Mouse (Mus musculus): Measurements from ENCODE around the gene Pmp22. TPM values are rescaled to one million over a fixed set of nuclear protein-coding genes. Genes with fewer than 3 reads are reported as not detected.
A peak's percentile ranks its signal among the peaks of the same experiment; 100 is the strongest.

Gene Pmp22
- polyA plus RNA-seq, 1 experiment from 2014 or later: 185 TPM

DNA sequence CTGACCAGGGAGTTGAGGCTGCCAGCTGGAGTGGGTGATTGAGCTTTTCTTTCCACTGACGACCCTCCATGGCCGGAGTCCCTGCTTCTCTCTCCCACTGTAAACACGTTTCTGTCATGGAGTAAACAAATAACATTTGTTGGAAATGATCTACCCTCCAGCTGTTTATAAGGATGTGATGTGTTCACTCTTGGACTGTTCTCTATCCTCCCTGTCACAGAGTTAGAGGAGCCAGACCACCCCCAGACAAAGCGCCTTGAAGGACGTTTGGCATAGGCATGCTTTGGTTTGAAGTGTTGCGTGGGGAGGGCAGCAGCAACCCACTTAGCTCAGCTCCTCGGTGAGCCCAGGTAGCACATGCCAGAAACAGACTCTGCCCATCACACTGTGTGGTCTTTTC is 60.0 kb downstream of the Pmp22 start:
- Histone ChIP-seq H3K4me2 (replicated peaks; ENCODE audit: low read depth, low read length) (no peak overlapping the region), H3K36me3 (ENCODE audit: control insufficient read depth, insufficient read depth, low read length) (no peaks in the 10 kb centered on the region), H3K9me3 (ENCODE audit: control insufficient read depth, low read depth, low read length) (no peaks in the 10 kb centered on the region), H3K9ac (replicated peaks; ENCODE audit: low read depth, low read length) (no peak overlapping the region), H3K4me3 (ENCODE audit: low read depth, low read length) (no peak overlapping the region), H3K27ac (ENCODE audit: low read length) (peak overlapping the region; percentile 10; the same call in 1 of the 2 replicates), H3K27me3 (ENCODE audit: control insufficient read depth, insufficient read depth, low read length) (no peaks in the 10 kb centered on the region), H3K4me1 (ENCODE audit: control insufficient read depth, insufficient read depth, low read length) (no peaks in the 10 kb centered on the region)
- ATAC-seq (ENCODE audit: insufficient number of reproducible peaks, insufficient read depth, low FRiP score, low read depth): no peak
- 47% methylated on average over 7 of the region's 7 CpGs for WGBS

DNA sequence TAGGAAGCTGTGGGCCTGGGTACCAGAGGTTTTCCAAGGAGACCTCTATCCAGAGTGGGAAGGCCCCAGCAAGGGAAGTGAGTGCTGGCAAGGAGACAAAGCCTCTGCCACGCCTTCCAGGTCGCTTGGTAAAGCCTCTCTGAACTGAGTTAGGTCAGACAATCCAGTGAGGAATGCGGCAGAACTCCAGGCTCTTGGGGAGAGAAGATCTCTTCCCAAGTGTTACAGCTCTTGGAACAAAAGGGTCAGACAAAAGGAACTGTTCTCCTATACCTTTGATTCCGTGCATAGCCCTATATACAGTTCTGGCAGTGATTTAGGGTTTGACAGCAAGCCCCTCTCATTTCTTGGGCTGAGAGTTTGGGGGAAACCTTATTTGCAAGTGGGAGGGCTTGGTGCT is 69.3 kb downstream of the Pmp22 start:
- Histone ChIP-seq H3K4me2 (replicated peaks; ENCODE audit: low read depth, low read length) (no peak overlapping the region), H3K9me3 (ENCODE audit: control insufficient read depth, low read depth, low read length) (peaks cover 7% of the 10 kb centered on the region; the same call in 1 of the 2 replicates), H3K27me3 (ENCODE audit: control insufficient read depth, insufficient read depth, low read length) (no peaks in the 10 kb centered on the region), H3K9ac (replicated peaks; ENCODE audit: low read depth, low read length) (no peak overlapping the region), H3K4me1 (ENCODE audit: control insufficient read depth, insufficient read depth, low read length) (no peaks in the 10 kb centered on the region), H3K36me3 (ENCODE audit: control insufficient read depth, insufficient read depth, low read length) (no peaks in the 10 kb centered on the region), H3K27ac (ENCODE audit: low read length) (no peak overlapping the region), H3K4me3 (ENCODE audit: low read depth, low read length) (no peak overlapping the region)
- no peak for ATAC-seq (ENCODE audit: insufficient number of reproducible peaks, insufficient read depth, low FRiP score, low read depth)
- 50% methylated on average over 4 of the region's 4 CpGs for WGBS

DNA sequence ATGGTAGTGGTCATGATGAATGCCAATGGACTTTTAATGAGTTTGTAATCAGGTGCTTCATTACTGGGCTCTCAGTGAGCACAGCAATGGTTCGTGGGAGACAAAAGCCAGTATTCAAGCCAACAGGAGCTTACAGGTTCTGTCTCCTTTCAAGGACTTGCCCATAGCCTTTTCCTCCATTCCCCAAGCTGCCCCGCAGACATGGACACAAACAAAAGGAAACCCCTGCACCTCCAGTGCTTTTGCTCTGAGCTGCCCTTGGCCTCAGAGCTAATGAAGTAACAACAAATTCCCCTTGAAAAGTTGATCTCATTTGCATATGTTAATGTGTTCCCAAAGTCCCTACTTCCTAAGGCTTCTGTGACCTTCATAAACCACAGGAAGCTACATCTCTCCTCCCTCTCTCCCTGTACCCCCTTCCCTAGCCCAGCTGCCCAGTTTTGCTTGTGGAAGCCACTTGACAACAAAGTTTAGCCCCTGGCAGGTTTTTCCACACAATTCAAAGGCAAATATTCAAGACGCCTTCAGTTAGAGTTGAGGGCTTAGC is 73.3 kb downstream of the Pmp22 start:
- Histone ChIP-seq H3K4me3 (ENCODE audit: low read depth, low read length) (no peak overlapping the region), H3K27ac (ENCODE audit: low read length) (no peak overlapping the region), H3K4me2 (replicated peaks; ENCODE audit: low read depth, low read length) (no peak overlapping the region), H3K9ac (replicated peaks; ENCODE audit: low read depth, low read length) (no peak overlapping the region), H3K4me1 (ENCODE audit: control insufficient read depth, insufficient read depth, low read length) (no peaks in the 10 kb centered on the region), H3K36me3 (ENCODE audit: control insufficient read depth, insufficient read depth, low read length) (no peaks in the 10 kb centered on the region), H3K9me3 (ENCODE audit: control insufficient read depth, low read depth, low read length) (peaks cover 7% of the 10 kb centered on the region; the same call in 1 of the 2 replicates), H3K27me3 (ENCODE audit: control insufficient read depth, insufficient read depth, low read length) (no peaks in the 10 kb centered on the region)
- 79% methylated on average over 3 of the region's 3 CpGs for WGBS
- ATAC-seq (ENCODE audit: insufficient number of reproducible peaks, insufficient read depth, low FRiP score, low read depth): no peak

Other genes with a start within 250 kb of the Pmp22 start
- 64.9 and 69.3 TPM in 2 replicates for gene Tvp23b, start 249.5 kb upstream of the Pmp22 start, polyA plus RNA-seq (2014; fragmentation: Nextera tagmentation; extraction: Ambion mirVana)
- gene Cdrt4, start 177.8 kb upstream of the Pmp22 start, polyA plus RNA-seq (2014; fragmentation: Nextera tagmentation; extraction: Ambion mirVana): not detected in 2 replicates
- gene Tekt3, start 67.3 kb upstream of the Pmp22 start, polyA plus RNA-seq (2014; fragmentation: Nextera tagmentation; extraction: Ambion mirVana): not detected in 2 replicates